Mouse (Mus musculus): Measurements from ENCODE around the gene Saysd1. TPM values are rescaled to one million over a fixed set of nuclear protein-coding genes. Genes with fewer than 3 reads are reported as not detected.

Gene Saysd1
- polyA plus RNA-seq, 1 experiment from 2014 or later: 11.4 TPM

GRCm38 (mm10) chr14:20179080-20179479 is 40.7 kb upstream of the Saysd1 start:
- no peaks in the 10 kb centered on the region for H3K27me3 ChIP-seq (ENCODE audit: control insufficient read depth, insufficient read depth, low read length)
- no peak overlapping the region for H3K27ac ChIP-seq (replicated peaks; ENCODE audit: low read depth, low read length)
- H3K9me3 ChIP-seq (ENCODE audit: control insufficient read depth, low read length): no peaks in the 10 kb centered on the region
- H3K4me1 ChIP-seq (ENCODE audit: control insufficient read depth, insufficient read depth, low read length): peaks cover 9% of the 10 kb centered on the region; the same call in 1 of the 2 replicates
- ATAC-seq (ENCODE audit: insufficient number of reproducible peaks, low FRiP score, low TSS enrichment, low read depth) (no peak), DNase-seq (ENCODE audit: low spot score) (no peak)
- H3K36me3 ChIP-seq (ENCODE audit: control insufficient read depth, insufficient read depth, low read length): no peaks in the 10 kb centered on the region
- WGBS: 51% methylated on average over 3 of the region's 3 CpGs
- H3K4me3 ChIP-seq (ENCODE audit: low read depth, low read length): no peak overlapping the region
- H3K9ac ChIP-seq (ENCODE audit: low read length): no peak overlapping the region
- H3K4me2 ChIP-seq (ENCODE audit: low read depth, severe bottlenecking): no peak overlapping the region

- Histone ChIP-seq H3K4me2 (ENCODE audit: low read depth, severe bottlenecking) (no peak overlapping the region), H3K36me3 (ENCODE audit: control insufficient read depth, insufficient read depth, low read length) (no peaks in the 10 kb centered on the region), H3K27me3 (ENCODE audit: control insufficient read depth, insufficient read depth, low read length) (no peaks in the 10 kb centered on the region), H3K9ac (ENCODE audit: low read length) (no peak overlapping the region), H3K4me3 (ENCODE audit: low read depth, low read length) (no peak overlapping the region), H3K4me1 (ENCODE audit: control insufficient read depth, insufficient read depth, low read length) (peaks cover 9% of the 10 kb centered on the region; the same call in 1 of the 2 replicates), H3K9me3 (ENCODE audit: control insufficient read depth, low read length) (no peaks in the 10 kb centered on the region), H3K27ac (replicated peaks; ENCODE audit: low read depth, low read length) (no peak overlapping the region)
- DNase-seq (ENCODE audit: low spot score): no peak
- no peak for ATAC-seq (ENCODE audit: insufficient number of reproducible peaks, low FRiP score, low TSS enrichment, low read depth)
- WGBS: 21% methylated on average over 4 of the region's 4 CpGs
Observed at GRCm38 (mm10) chr14:20178593-20178992, 40.3 kb upstream of the Saysd1 start.

- H3K9me3 ChIP-seq (ENCODE audit: control insufficient read depth, low read length): no peaks in the 10 kb centered on the region
- DNase-seq (ENCODE audit: low spot score) (no peak), ATAC-seq (ENCODE audit: insufficient number of reproducible peaks, low FRiP score, low TSS enrichment, low read depth) (no peak)
- no peak overlapping the region for H3K9ac ChIP-seq (ENCODE audit: low read length)
- no peak overlapping the region for H3K4me2 ChIP-seq (ENCODE audit: low read depth, severe bottlenecking)
- H3K27ac ChIP-seq (replicated peaks; ENCODE audit: low read depth, low read length): no peak overlapping the region
- H3K27me3 ChIP-seq (ENCODE audit: control insufficient read depth, insufficient read depth, low read length): no peaks in the 10 kb centered on the region
- H3K4me1 ChIP-seq (ENCODE audit: control insufficient read depth, insufficient read depth, low read length): peaks cover 17% of the 10 kb centered on the region
- 84% methylated on average over 9 of the region's 9 CpGs for WGBS
- no peak overlapping the region for H3K4me3 ChIP-seq (ENCODE audit: low read depth, low read length)
- no peaks in the 10 kb centered on the region for H3K36me3 ChIP-seq (ENCODE audit: control insufficient read depth, insufficient read depth, low read length)
Observed at GRCm38 (mm10) chr14:20177494-20178123, 39.3 kb upstream of the Saysd1 start.

GRCm38 (mm10) chr14:20175705-20176104 is 37.4 kb upstream of the Saysd1 start:
- no peak overlapping the region for H3K4me2 ChIP-seq (ENCODE audit: low read depth, severe bottlenecking)
- H3K36me3 ChIP-seq (ENCODE audit: control insufficient read depth, insufficient read depth, low read length): no peaks in the 10 kb centered on the region
- no peak overlapping the region for H3K27ac ChIP-seq (replicated peaks; ENCODE audit: low read depth, low read length)
- H3K4me3 ChIP-seq (ENCODE audit: low read depth, low read length): no peak overlapping the region
- no peaks in the 10 kb centered on the region for H3K27me3 ChIP-seq (ENCODE audit: control insufficient read depth, insufficient read depth, low read length)
- no peaks in the 10 kb centered on the region for H3K9me3 ChIP-seq (ENCODE audit: control insufficient read depth, low read length)
- WGBS: 93% methylated on average over 4 of the region's 4 CpGs
- ATAC-seq (ENCODE audit: insufficient number of reproducible peaks, low FRiP score, low TSS enrichment, low read depth) (no peak), DNase-seq (ENCODE audit: low spot score) (no peak)
- H3K9ac ChIP-seq (ENCODE audit: low read length): no peak overlapping the region
- peaks cover 16% of the 10 kb centered on the region for H3K4me1 ChIP-seq (ENCODE audit: control insufficient read depth, insufficient read depth, low read length)

GRCm38 (mm10) chr14:20175114-20175513 is 36.8 kb upstream of the Saysd1 start:
- no peaks in the 10 kb centered on the region for H3K27me3 ChIP-seq (ENCODE audit: control insufficient read depth, insufficient read depth, low read length)
- no peak overlapping the region for H3K9ac ChIP-seq (ENCODE audit: low read length)
- H3K4me2 ChIP-seq (ENCODE audit: low read depth, severe bottlenecking): no peak overlapping the region
- H3K27ac ChIP-seq (replicated peaks; ENCODE audit: low read depth, low read length): no peak overlapping the region
- WGBS: 91% methylated on average over 7 of the region's 7 CpGs
- no peaks in the 10 kb centered on the region; the same call in 1 of the 2 replicates for H3K9me3 ChIP-seq (ENCODE audit: control insufficient read depth, low read length)
- H3K4me3 ChIP-seq (ENCODE audit: low read depth, low read length): no peak overlapping the region
- H3K36me3 ChIP-seq (ENCODE audit: control insufficient read depth, insufficient read depth, low read length): no peaks in the 10 kb centered on the region
- ATAC-seq (ENCODE audit: insufficient number of reproducible peaks, low FRiP score, low TSS enrichment, low read depth) (no peak), DNase-seq (ENCODE audit: low spot score) (no peak)
- H3K4me1 ChIP-seq (ENCODE audit: control insufficient read depth, insufficient read depth, low read length): peaks cover 13% of the 10 kb centered on the region

- H3K27me3 ChIP-seq (ENCODE audit: control insufficient read depth, insufficient read depth, low read length): no peaks in the 10 kb centered on the region
- H3K4me3 ChIP-seq (ENCODE audit: low read depth, low read length): no peak overlapping the region
- 94% methylated on average over 6 of the region's 6 CpGs for WGBS
- H3K9me3 ChIP-seq (ENCODE audit: control insufficient read depth, low read length): no peaks in the 10 kb centered on the region; the same call in 1 of the 2 replicates
- H3K4me1 ChIP-seq (ENCODE audit: control insufficient read depth, insufficient read depth, low read length): peaks cover 13% of the 10 kb centered on the region
- H3K4me2 ChIP-seq (ENCODE audit: low read depth, severe bottlenecking): no peak overlapping the region
- ATAC-seq (ENCODE audit: insufficient number of reproducible peaks, low FRiP score, low TSS enrichment, low read depth) (no peak), DNase-seq (ENCODE audit: low spot score) (no peak)
- no peak overlapping the region for H3K9ac ChIP-seq (ENCODE audit: low read length)
- no peaks in the 10 kb centered on the region for H3K36me3 ChIP-seq (ENCODE audit: control insufficient read depth, insufficient read depth, low read length)
- no peak overlapping the region for H3K27ac ChIP-seq (replicated peaks; ENCODE audit: low read depth, low read length)
Observed at GRCm38 (mm10) chr14:20174696-20175095, 36.4 kb upstream of the Saysd1 start.

GRCm38 (mm10) chr14:20173873-20174490 is 35.6 kb upstream of the Saysd1 start:
- Histone ChIP-seq H3K4me3 (ENCODE audit: low read depth, low read length) (no peak overlapping the region), H3K27me3 (ENCODE audit: control insufficient read depth, insufficient read depth, low read length) (no peaks in the 10 kb centered on the region), H3K36me3 (ENCODE audit: control insufficient read depth, insufficient read depth, low read length) (no peaks in the 10 kb centered on the region), H3K9me3 (ENCODE audit: control insufficient read depth, low read length) (no peaks in the 10 kb centered on the region; the same call in 1 of the 2 replicates), H3K4me2 (ENCODE audit: low read depth, severe bottlenecking) (no peak overlapping the region), H3K9ac (ENCODE audit: low read length) (no peak overlapping the region), H3K27ac (replicated peaks; ENCODE audit: low read depth, low read length) (no peak overlapping the region), H3K4me1 (ENCODE audit: control insufficient read depth, insufficient read depth, low read length) (peaks cover 13% of the 10 kb centered on the region)
- WGBS: 91% methylated on average over 14 of the region's 14 CpGs
- DNase-seq (ENCODE audit: low spot score): no peak
- no peak for ATAC-seq (ENCODE audit: insufficient number of reproducible peaks, low FRiP score, low TSS enrichment, low read depth)

GRCm38 (mm10) chr14:20172924-20173323 is 34.6 kb upstream of the Saysd1 start:
- DNase-seq (ENCODE audit: low spot score) (no peak), ATAC-seq (ENCODE audit: insufficient number of reproducible peaks, low FRiP score, low TSS enrichment, low read depth) (no peak)
- H3K36me3 ChIP-seq (ENCODE audit: control insufficient read depth, insufficient read depth, low read length): no peaks in the 10 kb centered on the region
- no peak overlapping the region for H3K27ac ChIP-seq (replicated peaks; ENCODE audit: low read depth, low read length)
- H3K9ac ChIP-seq (ENCODE audit: low read length): no peak overlapping the region
- WGBS: 68% methylated on average over 4 of the region's 4 CpGs
- no peaks in the 10 kb centered on the region; the same call in 1 of the 2 replicates for H3K9me3 ChIP-seq (ENCODE audit: control insufficient read depth, low read length)
- H3K27me3 ChIP-seq (ENCODE audit: control insufficient read depth, insufficient read depth, low read length): no peaks in the 10 kb centered on the region
- H3K4me2 ChIP-seq (ENCODE audit: low read depth, severe bottlenecking): no peak overlapping the region
- H3K4me1 ChIP-seq (ENCODE audit: control insufficient read depth, insufficient read depth, low read length): peaks cover 13% of the 10 kb centered on the region
- no peak overlapping the region for H3K4me3 ChIP-seq (ENCODE audit: low read depth, low read length)

Measured in limb, embryonic 11.5 days (tissue).